Mouse (Mus musculus) limb, embryonic 12.5 days (tissue): Measurements from ENCODE around the gene Pam. TPM values are rescaled to one million over a fixed set of nuclear protein-coding genes. Genes with fewer than 3 reads are reported as not detected.

Experiments
- ATAC-seq: fragments of 200-750 bp; cut with Nextera tagmentation; 2 replicates; pipeline ENCODE4 v1.8.0; 2017; ENCODE audit warnings: low read depth, moderate TSS enrichment; ENCODE audit not compliant: insufficient number of reproducible peaks, insufficient read depth, low FRiP score, low TSS enrichment
- H3K27ac ChIP-seq: fragments of 300-500 bp; sonication (generic); 2 replicates; pipeline ENCODE4 v1.5.1; 2016; ENCODE audit warnings: mild to moderate bottlenecking, moderate library complexity
- H3K27me3 ChIP-seq: fragments of 300-500 bp; sonication (generic); 2 replicates; pipeline ENCODE4 v1.6.1; 2016; ENCODE audit warnings: mild to moderate bottlenecking, moderate library complexity
- H3K36me3 ChIP-seq: fragments of 300-500 bp; sonication (generic); 2 replicates; pipeline ENCODE4 v1.6.1; 2016; ENCODE audit warnings: mild to moderate bottlenecking, moderate library complexity
- H3K4me1 ChIP-seq: fragments of 300-500 bp; sonication (generic); replicated peaks from 2 replicates; pipeline ENCODE4 v1.6.1; 2016
- H3K4me2 ChIP-seq: fragments of 300-500 bp; sonication (generic); 2 replicates; pipeline ENCODE4 v1.6.1; 2016; ENCODE audit warnings: mild to moderate bottlenecking, moderate library complexity
- H3K4me3 ChIP-seq: fragments of 300-500 bp; sonication (generic); replicated peaks from 2 replicates; pipeline ENCODE4 v1.5.1; 2016; ENCODE audit warnings: mild to moderate bottlenecking
- H3K9ac ChIP-seq: fragments of 300-500 bp; sonication (generic); replicated peaks from 2 replicates; pipeline ENCODE4 v1.6.1; 2016; ENCODE audit warnings: mild to moderate bottlenecking, moderate library complexity
- H3K9me3 ChIP-seq: fragments of 300-500 bp; sonication (generic); 2 replicates; pipeline ENCODE4 v1.6.1; 2016; ENCODE audit warnings: mild to moderate bottlenecking, moderate library complexity
- WGBS: fragments of 180-500 bp; shearing (Covaris S2); methylation state at CpG from one replicate; pipeline ENCODE4 v1.1.7; 2016; 5-methylcytosine and 5-hydroxymethylcytosine counted together
- polyA plus RNA-seq: library from polyadenylated mRNA; unstranded; fragments of >200 nt; fragmentation: Nextera tagmentation; extraction: Ambion mirVana; gene quantifications from 2 replicates; pipeline ENCODE4 v1.2.1, GENCODE M21; 2016

Pam gene
- polyA plus RNA-seq, 1 experiment from 2014 or later, result 33.0 TPM

DNA sequence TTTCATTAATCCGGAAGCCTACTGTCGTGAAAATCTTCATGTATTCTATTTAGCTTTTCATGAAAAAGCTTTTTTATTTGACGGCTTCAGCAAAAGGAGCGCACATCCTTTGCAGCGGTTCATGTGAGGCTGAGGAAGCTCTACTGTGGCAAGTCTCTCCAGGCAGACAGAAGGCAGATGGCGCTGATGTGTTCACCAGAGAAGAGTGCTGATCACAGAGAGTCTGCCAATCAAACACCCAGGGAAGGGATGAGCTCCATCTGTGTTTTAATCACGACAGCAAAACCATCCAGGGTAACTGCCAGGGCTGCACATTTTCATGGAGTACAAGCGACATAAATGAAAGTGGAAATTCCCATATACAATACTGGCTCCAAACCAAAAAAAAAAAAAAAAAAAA is 63.6 kb downstream of the Pam start:
- H3K4me3 ChIP-seq, result no peak overlapping the region
- H3K4me2 ChIP-seq, result no peak overlapping the region
- 88% methylated on average over 8 of the region's 8 CpGs for WGBS
- no peaks in the 10 kb centered on the region for H3K36me3 ChIP-seq
- H3K9me3 ChIP-seq, result peaks cover 3% of the 10 kb centered on the region; the same call in 1 of the 2 replicates
- H3K9ac ChIP-seq, result no peak overlapping the region
- no peak overlapping the region for H3K27ac ChIP-seq
- no peak for ATAC-seq
- H3K4me1 ChIP-seq, result no peaks in the 10 kb centered on the region
- no peaks in the 10 kb centered on the region for H3K27me3 ChIP-seq

- Histone ChIP-seq H3K4me2 (no peak overlapping the region), H3K4me1 (no peaks in the 10 kb centered on the region), H3K4me3 (no peak overlapping the region), H3K36me3 (no peaks in the 10 kb centered on the region), H3K9me3 (peaks cover 3% of the 10 kb centered on the region; the same call in 1 of the 2 replicates), H3K27me3 (no peaks in the 10 kb centered on the region), H3K27ac (no peak overlapping the region), H3K9ac (no peak overlapping the region)
- 86% methylated on average over 5 of the region's 5 CpGs for WGBS
- ATAC-seq, result no peak
Measured at GRCm38 (mm10) chr1:98029025-98029424, 66.4 kb downstream of the Pam start.

DNA sequence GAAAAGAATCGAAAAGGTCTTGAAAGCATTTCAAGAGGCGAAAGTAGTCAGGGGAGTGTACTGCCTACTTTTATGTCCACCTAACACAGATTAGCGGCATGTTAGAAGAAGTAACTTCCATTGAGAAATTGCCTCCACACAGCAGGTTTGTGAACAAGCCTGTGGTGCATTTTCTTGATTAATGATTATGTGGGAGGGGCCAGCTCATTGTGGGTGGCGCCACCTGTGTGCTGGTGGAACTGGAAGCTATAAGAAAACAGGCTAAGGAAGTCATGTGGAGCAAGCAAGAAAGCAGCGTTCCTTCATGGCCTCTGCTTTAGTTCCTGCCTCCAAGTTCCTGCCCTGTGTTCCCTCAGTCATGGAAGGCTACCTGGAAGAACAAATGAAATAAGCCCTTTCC is 67.0 kb downstream of the Pam start:
- Histone ChIP-seq H3K4me1 (no peaks in the 10 kb centered on the region), H3K27ac (no peak overlapping the region), H3K4me2 (no peak overlapping the region), H3K36me3 (no peaks in the 10 kb centered on the region), H3K27me3 (no peaks in the 10 kb centered on the region), H3K9me3 (peaks cover 3% of the 10 kb centered on the region; the same call in 1 of the 2 replicates), H3K9ac (no peak overlapping the region), H3K4me3 (no peak overlapping the region)
- ATAC-seq, result no peak
- 87% methylated on average over 5 of the region's 5 CpGs for WGBS

DNA sequence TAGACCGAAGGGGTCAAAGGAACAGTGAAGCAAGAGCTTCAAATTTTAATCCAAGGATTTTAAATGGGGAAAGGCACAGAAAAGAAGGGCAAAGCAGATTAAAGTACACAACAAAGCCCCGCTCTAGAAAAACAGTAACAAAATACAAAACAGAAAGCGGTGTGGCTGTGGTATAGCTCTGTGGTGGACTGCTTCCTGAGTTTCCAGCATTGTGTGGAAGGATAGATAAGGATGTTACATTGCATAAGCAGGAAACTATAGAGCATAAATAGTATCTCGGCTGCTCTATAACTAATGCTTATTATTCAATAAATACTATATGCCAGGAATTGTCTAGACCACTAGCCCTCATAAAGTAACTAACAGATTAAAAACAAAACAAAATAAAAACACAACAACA is 67.5 kb downstream of the Pam start:
- no peaks in the 10 kb centered on the region for H3K36me3 ChIP-seq
- H3K27ac ChIP-seq, result no peak overlapping the region
- H3K4me3 ChIP-seq, result no peak overlapping the region
- H3K9me3 ChIP-seq, result peaks cover 3% of the 10 kb centered on the region; the same call in 1 of the 2 replicates
- no peak overlapping the region for H3K9ac ChIP-seq
- 90% methylated on average over 4 of the region's 4 CpGs for WGBS
- no peaks in the 10 kb centered on the region for H3K27me3 ChIP-seq
- ATAC-seq, result no peak
- H3K4me1 ChIP-seq, result no peaks in the 10 kb centered on the region
- no peak overlapping the region for H3K4me2 ChIP-seq

DNA sequence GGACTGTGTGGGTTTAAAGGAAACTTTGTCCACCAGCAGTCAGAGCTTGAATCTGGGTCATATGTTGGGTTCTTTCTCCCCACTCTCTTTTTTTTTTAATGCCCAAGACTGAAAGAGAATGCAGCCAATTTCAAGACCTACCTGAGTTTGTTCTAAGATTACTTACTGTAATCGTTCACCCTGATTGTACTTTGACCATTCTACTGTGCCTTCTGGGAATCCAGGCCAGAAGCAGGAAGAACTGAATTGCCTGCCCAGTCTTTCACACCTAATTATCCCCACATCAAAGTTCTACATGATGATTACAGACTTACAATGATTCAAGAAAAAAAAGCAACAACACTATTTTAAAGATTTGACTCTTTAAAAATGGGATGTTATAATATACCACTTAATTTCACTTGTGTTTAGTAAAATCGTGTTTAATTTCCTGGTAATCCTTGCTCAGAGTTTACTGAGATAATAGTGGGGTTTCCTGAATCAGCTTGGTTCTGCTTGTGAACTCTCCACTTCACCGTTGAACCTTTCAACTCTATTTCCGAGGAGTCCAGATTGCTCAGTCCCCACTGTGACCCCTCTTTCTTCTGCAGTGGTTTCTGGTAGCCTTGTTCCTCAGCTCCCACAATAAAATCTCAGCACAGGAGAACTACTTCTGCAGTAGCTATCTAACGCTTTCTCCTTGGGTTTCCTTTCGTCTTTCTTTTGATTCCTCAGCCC is 69.4 kb downstream of the Pam start:
- H3K9me3 ChIP-seq, result peaks cover 3% of the 10 kb centered on the region; the same call in 1 of the 2 replicates
- no peak overlapping the region for H3K9ac ChIP-seq
- H3K27ac ChIP-seq, result no peak overlapping the region
- no peaks in the 10 kb centered on the region for H3K36me3 ChIP-seq
- H3K27me3 ChIP-seq, result no peaks in the 10 kb centered on the region
- no peak overlapping the region for H3K4me2 ChIP-seq
- WGBS, result 57% methylated on average over 6 of the region's 6 CpGs
- no peak overlapping the region for H3K4me3 ChIP-seq
- no peaks in the 10 kb centered on the region for H3K4me1 ChIP-seq
- ATAC-seq, result no peak

DNA sequence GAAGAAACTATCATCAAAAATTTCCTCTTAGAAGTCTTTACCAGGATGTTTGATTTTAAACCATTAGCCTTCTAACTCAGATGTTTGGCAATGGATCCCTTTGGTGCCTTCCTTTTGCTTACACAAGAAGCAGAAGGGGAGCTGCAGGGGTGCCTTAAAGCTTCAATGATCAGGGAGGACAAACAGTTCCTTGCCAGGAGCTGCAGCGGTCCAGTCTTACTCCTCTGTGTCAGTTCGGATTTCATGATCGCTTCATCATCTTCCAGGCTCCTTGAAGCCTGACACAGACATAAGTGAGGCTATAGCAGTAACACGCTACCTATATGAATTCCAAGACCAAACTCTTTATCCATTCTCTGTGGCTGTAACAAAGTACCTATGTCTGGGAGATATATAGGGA is 71.6 kb downstream of the Pam start:
- H3K27ac ChIP-seq, result no peak overlapping the region
- 90% methylated on average over 4 of the region's 4 CpGs for WGBS

GRCm38 (mm10) chr1:98018987-98019386 is 76.5 kb downstream of the Pam start:
- Histone ChIP-seq H3K9me3 (no peaks in the 10 kb centered on the region), H3K27me3 (no peaks in the 10 kb centered on the region), H3K9ac (no peak overlapping the region), H3K27ac (no peak overlapping the region), H3K4me2 (no peak overlapping the region), H3K36me3 (no peaks in the 10 kb centered on the region), H3K4me1 (no peaks in the 10 kb centered on the region), H3K4me3 (no peak overlapping the region)
- WGBS, result 88% methylated on average over 9 of the region's 9 CpGs
- ATAC-seq, result no peak

More for the DNA sequence above, 71.6 kb downstream of the Pam start:
- Histone ChIP-seq H3K27me3 (no peaks in the 10 kb centered on the region), H3K4me2 (no peak overlapping the region), H3K9me3 (peaks cover 3% of the 10 kb centered on the region; the same call in 1 of the 2 replicates), H3K4me3 (no peak overlapping the region), H3K36me3 (no peaks in the 10 kb centered on the region), H3K4me1 (no peaks in the 10 kb centered on the region), H3K9ac (no peak overlapping the region)
- ATAC-seq, result no peak

- no peak overlapping the region for H3K4me3 ChIP-seq
- ATAC-seq, result no peak
- H3K36me3 ChIP-seq, result no peaks in the 10 kb centered on the region
- no peaks in the 10 kb centered on the region for H3K4me1 ChIP-seq
- no peaks in the 10 kb centered on the region for H3K9me3 ChIP-seq
- WGBS, result 76% methylated on average over 10 of the region's 10 CpGs
- H3K9ac ChIP-seq, result no peak overlapping the region
- no peak overlapping the region for H3K27ac ChIP-seq
- H3K4me2 ChIP-seq, result no peak overlapping the region
- no peaks in the 10 kb centered on the region for H3K27me3 ChIP-seq
Measured at GRCm38 (mm10) chr1:98016004-98016848, 79.2 kb downstream of the Pam start.

DNA sequence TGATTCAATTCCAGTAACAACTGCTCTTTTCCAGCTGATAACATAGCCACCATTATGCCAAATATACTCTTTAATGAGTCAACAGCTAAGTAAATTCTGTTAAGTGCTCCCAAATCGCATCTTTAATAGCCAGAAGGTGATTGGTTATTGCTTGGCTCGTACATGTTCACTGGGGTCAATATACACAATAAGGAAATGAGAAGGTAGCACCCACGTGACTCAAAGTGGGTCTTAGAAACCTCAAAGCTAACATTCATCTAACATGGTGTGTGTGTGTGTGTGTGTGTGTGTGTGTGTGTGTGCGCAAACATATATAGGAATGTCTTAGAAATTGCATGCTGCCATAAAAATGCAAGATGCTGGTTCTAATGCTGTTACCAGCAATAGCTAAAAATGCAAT is 79.9 kb downstream of the Pam start:
- no peaks in the 10 kb centered on the region for H3K9me3 ChIP-seq
- 66% methylated on average over 4 of the region's 4 CpGs for WGBS

DNA sequence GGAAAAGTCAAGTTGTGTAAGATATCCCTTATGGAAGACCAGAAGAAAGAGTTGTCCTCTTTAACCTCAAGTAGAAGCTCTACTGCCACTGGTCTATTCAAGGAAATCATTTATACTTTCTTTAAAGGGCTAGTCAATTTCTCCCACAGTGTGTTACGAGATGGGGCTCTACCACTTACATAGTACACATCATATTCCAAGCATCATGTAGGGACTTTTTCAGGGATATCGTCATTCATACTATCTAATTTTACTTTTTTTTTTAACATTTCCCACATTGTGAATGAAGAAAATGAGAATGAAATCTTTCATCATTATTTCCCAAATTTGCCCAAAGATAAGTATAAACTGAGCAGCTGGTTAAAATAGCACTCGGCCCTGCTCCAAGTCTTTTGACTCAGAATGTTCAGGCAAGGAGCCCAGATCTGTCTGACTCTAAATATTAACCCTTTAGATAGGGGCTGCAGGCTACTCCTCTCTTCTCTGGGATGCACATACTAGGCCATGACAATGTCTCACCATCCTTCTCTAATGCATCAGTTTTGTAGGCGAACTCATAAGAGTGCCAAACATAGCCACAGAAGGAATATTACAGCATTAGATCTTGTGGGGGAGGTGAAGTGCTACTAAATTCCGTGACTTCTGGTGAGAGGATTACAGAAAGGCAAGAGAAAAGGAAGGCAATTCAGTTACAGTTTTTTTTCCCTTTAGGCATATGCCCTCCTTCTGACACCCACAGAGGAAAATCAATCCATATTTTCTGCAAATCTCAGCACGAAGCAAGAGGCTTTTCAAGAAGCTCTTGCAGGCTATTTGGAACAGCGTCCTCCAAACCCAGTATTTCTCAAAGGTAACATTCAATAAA is 92.7 kb downstream of the Pam start:
- no peak overlapping the region for H3K9ac ChIP-seq
- 82% methylated on average over 7 of the region's 7 CpGs for WGBS
- no peaks in the 10 kb centered on the region for H3K36me3 ChIP-seq
- H3K27me3 ChIP-seq, result no peaks in the 10 kb centered on the region
- no peaks in the 10 kb centered on the region for H3K9me3 ChIP-seq
- H3K4me2 ChIP-seq, result no peak overlapping the region
- H3K4me1 ChIP-seq, result no peaks in the 10 kb centered on the region; the same call in 1 of the 2 replicates
- no peak overlapping the region for H3K27ac ChIP-seq
- ATAC-seq, result no peak
- H3K4me3 ChIP-seq, result no peak overlapping the region

More for the DNA sequence above, 79.9 kb downstream of the Pam start:
- Histone ChIP-seq H3K27me3 (no peaks in the 10 kb centered on the region), H3K4me3 (no peak overlapping the region), H3K27ac (no peak overlapping the region), H3K36me3 (no peaks in the 10 kb centered on the region), H3K4me1 (no peaks in the 10 kb centered on the region), H3K9ac (no peak overlapping the region), H3K4me2 (no peak overlapping the region)
- no peak for ATAC-seq

DNA sequence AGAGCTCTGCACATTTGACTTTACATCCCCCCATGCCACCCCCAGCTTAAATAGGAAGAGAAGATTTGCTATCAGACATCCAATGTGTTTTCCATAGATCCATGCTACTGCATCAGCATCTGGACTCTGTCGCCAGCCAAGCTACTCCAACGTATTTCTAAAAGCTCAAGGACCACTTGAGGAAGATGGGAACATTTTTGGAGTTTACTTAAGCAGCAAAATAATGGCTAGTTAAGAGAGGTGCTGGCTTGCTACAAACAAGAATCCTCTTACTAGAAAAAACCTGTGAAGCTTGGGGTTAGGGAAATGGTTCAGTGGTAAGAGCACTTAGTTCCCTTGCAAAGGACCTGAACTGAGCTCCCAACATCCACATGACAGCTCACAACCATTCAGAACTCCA is 96.0 kb downstream of the Pam start:
- no peak overlapping the region for H3K4me3 ChIP-seq
- no peaks in the 10 kb centered on the region for H3K9me3 ChIP-seq
- no peak overlapping the region for H3K27ac ChIP-seq
- no peak overlapping the region for H3K4me2 ChIP-seq
- H3K27me3 ChIP-seq, result no peaks in the 10 kb centered on the region
- WGBS, result 84% methylated on average over 2 of the region's 2 CpGs
- no peaks in the 10 kb centered on the region; the same call in 1 of the 2 replicates for H3K4me1 ChIP-seq
- H3K9ac ChIP-seq, result no peak overlapping the region
- no peaks in the 10 kb centered on the region for H3K36me3 ChIP-seq
- ATAC-seq, result no peak
